Mouse (Mus musculus): ENCODE data around the gene Frmpd1. TPM values are rescaled to one million over a fixed set of nuclear protein-coding genes. Genes with fewer than 3 reads are reported as not detected.
A peak's percentile ranks its signal among the peaks of the same experiment; 100 is the strongest.

The Frmpd1 gene
- total and polyA plus RNA-seq, 2 experiments = not detected

DNA sequence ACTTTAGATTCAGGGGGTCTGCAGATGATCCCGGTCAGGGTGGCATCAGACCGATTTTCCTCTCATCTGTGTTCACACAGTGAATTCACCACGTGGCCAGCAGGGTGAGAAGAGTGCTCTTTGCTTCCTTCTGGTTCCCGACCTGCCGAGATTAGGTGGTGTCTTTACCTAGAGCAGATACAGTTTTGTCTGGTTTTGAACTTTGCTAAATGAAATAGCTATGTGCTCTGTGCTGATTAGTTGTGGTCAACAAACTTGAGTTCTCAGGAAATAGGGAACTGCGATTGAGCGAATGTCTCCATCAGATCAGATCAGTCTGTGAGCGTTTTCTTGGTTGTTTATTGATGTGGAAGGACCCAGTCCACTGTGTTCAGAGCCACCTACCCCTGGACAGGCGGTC, 26.1 kb upstream of the Frmpd1 start:
- Histone ChIP-seq H3K79me2 (ENCODE audit: control insufficient read depth, insufficient read depth, low read length) (no peaks in the 10 kb centered on the region), H3K27ac (replicated peaks; ENCODE audit: insufficient read depth, low read depth, low read length) (no peak overlapping the region), H3K36me3 (ENCODE audit: control insufficient read depth, insufficient read depth, low read length) (no peaks in the 10 kb centered on the region), H3K4me1 (ENCODE audit: control insufficient read depth, insufficient read depth, low read length) (no peaks in the 10 kb centered on the region), H3K27me3 (ENCODE audit: control insufficient read depth, insufficient read depth, low read length) (no peaks in the 10 kb centered on the region), H3K9ac (ENCODE audit: low read depth, low read length) (no peak overlapping the region), H3K4me3 (ENCODE audit: insufficient read depth, low read depth, low read length) (no peak overlapping the region)
- TF ChIP-seq POLR2A (IDR thresholded peaks at IDR 0.05; ENCODE audit: extremely low read depth, insufficient read depth, low read length) (no peak), CTCF (IDR thresholded peaks at IDR 0.05; ENCODE audit: low read depth, low read length) (no peak)
- no peak for DNase-seq (ENCODE audit: extremely low read depth, low read depth, low spot score)
- 68% methylated on average over 9 of the region's 9 CpGs for WGBS

DNA sequence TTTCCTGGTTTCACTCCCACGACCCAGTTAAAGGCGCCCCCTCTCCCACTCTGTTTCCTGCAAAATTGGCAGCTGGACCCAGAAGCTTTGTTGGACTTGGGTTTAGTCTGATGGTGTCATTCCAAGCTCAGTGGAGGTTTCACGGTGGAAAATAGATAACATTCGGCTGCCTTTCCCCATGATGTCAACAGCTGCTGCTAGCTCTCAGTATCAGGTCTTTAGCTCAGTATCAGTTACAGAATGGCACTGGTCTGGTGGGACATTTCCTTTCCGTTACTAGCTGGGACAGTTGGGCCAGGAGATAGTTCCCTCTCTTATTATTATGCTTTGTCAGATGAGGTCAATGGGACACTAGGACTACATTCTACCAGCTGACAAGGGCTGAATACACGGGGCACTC, 23.9 kb upstream of the Frmpd1 start:
- no peaks in the 10 kb centered on the region for H3K27me3 ChIP-seq (ENCODE audit: control insufficient read depth, insufficient read depth, low read length)
- H3K79me2 ChIP-seq (ENCODE audit: control insufficient read depth, insufficient read depth, low read length) = no peaks in the 10 kb centered on the region
- no peak overlapping the region for H3K9ac ChIP-seq (ENCODE audit: low read depth, low read length)
- H3K27ac ChIP-seq (replicated peaks; ENCODE audit: insufficient read depth, low read depth, low read length) = no peak overlapping the region
- no peaks in the 10 kb centered on the region for H3K4me1 ChIP-seq (ENCODE audit: control insufficient read depth, insufficient read depth, low read length)
- 57% methylated on average over 6 of the region's 6 CpGs for WGBS
- TF ChIP-seq CTCF (IDR thresholded peaks at IDR 0.05; ENCODE audit: low read depth, low read length) (no peak), POLR2A (IDR thresholded peaks at IDR 0.05; ENCODE audit: extremely low read depth, insufficient read depth, low read length) (no peak)
- no peak for DNase-seq (ENCODE audit: extremely low read depth, low read depth, low spot score)
- no peak overlapping the region for H3K4me3 ChIP-seq (ENCODE audit: insufficient read depth, low read depth, low read length)
- no peaks in the 10 kb centered on the region for H3K36me3 ChIP-seq (ENCODE audit: control insufficient read depth, insufficient read depth, low read length)

DNA sequence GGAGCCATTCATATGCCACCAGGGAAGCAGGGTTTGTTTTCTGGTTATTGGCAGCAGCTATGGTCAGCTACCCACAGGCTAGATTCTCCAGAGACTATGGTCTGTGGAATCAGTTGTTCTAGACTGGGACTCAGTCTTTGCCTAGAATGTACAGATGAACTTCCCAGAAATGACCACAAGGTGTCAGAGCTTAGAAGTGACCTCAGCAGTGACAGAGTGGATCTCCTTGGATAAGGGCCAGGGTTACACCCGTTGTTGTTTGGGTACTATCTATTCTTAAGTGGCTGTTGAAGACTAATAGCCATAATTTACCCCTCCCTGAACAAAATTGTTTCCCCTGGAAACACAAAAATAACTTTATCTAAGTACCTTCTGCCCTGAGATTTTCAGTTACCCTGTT, 21.0 kb upstream of the Frmpd1 start:
- Histone ChIP-seq H3K4me3 (ENCODE audit: insufficient read depth, low read depth, low read length) (no peak overlapping the region), H3K27ac (replicated peaks; ENCODE audit: insufficient read depth, low read depth, low read length) (no peak overlapping the region), H3K27me3 (ENCODE audit: control insufficient read depth, insufficient read depth, low read length) (no peaks in the 10 kb centered on the region), H3K4me1 (ENCODE audit: control insufficient read depth, insufficient read depth, low read length) (no peaks in the 10 kb centered on the region), H3K79me2 (ENCODE audit: control insufficient read depth, insufficient read depth, low read length) (no peaks in the 10 kb centered on the region), H3K9ac (ENCODE audit: low read depth, low read length) (no peak overlapping the region), H3K36me3 (ENCODE audit: control insufficient read depth, insufficient read depth, low read length) (no peaks in the 10 kb centered on the region)
- 4% methylated on average over 1 of the region's 1 CpGs for WGBS
- no peak for TF ChIP-seq POLR2A (IDR thresholded peaks at IDR 0.05; ENCODE audit: extremely low read depth, insufficient read depth, low read length)
- no peak for TF ChIP-seq CTCF (IDR thresholded peaks at IDR 0.05; ENCODE audit: low read depth, low read length)
- peak; percentile 29 for DNase-seq (ENCODE audit: extremely low read depth, low read depth, low spot score)

GRCm38 (mm10) chr4:45165477-45165876, 19.2 kb upstream of the Frmpd1 start:
- no peaks in the 10 kb centered on the region for H3K79me2 ChIP-seq (ENCODE audit: control insufficient read depth, insufficient read depth, low read length)
- no peak overlapping the region for H3K4me3 ChIP-seq (ENCODE audit: insufficient read depth, low read depth, low read length)
- H3K27me3 ChIP-seq (ENCODE audit: control insufficient read depth, insufficient read depth, low read length) = no peaks in the 10 kb centered on the region
- 83% methylated on average over 1 of the region's 1 CpGs for WGBS
- H3K4me1 ChIP-seq (ENCODE audit: control insufficient read depth, insufficient read depth, low read length) = no peaks in the 10 kb centered on the region
- H3K9ac ChIP-seq (ENCODE audit: low read depth, low read length) = no peak overlapping the region
- no peak for DNase-seq (ENCODE audit: extremely low read depth, low read depth, low spot score)
- no peak overlapping the region for H3K27ac ChIP-seq (replicated peaks; ENCODE audit: insufficient read depth, low read depth, low read length)
- H3K36me3 ChIP-seq (ENCODE audit: control insufficient read depth, insufficient read depth, low read length) = no peaks in the 10 kb centered on the region
- TF ChIP-seq CTCF (IDR thresholded peaks at IDR 0.05; ENCODE audit: low read depth, low read length) = no peak

- H3K27ac ChIP-seq (replicated peaks; ENCODE audit: insufficient read depth, low read depth, low read length) = no peak overlapping the region
- no peak for DNase-seq (ENCODE audit: extremely low read depth, low read depth, low spot score)
- TF ChIP-seq CTCF (IDR thresholded peaks at IDR 0.05; ENCODE audit: low read depth, low read length) (no peak), POLR2A (IDR thresholded peaks at IDR 0.05; ENCODE audit: extremely low read depth, insufficient read depth, low read length) (no peak)
These were observed 18.7 kb upstream of the Frmpd1 start for GRCm38 (mm10) chr4:45165955-45166354.

DNA sequence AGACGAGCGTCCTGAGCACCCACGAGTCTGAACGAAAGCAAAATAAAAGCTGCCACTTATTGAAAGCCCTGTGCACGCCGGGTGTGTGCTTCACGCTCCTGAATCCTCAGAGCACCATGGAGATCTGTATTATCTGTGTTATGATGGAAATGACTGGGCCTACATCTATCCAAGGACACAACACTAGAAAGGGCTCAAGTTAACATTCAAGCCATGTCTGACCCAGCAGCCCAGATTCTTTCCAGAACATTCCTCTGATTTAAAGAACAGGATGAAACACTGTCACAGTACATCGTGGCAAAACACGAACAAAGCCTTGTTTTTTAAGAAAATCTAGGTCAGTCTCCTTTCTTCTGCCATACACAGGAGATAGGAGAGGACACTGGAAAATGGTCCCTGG, 13.3 kb upstream of the Frmpd1 start:
- no peak overlapping the region for H3K4me3 ChIP-seq (ENCODE audit: insufficient read depth, low read depth, low read length)
- WGBS = 92% methylated on average over 9 of the region's 9 CpGs
- H3K79me2 ChIP-seq (ENCODE audit: control insufficient read depth, insufficient read depth, low read length) = no peaks in the 10 kb centered on the region
- DNase-seq (ENCODE audit: extremely low read depth, low read depth, low spot score) = no peak
- H3K9ac ChIP-seq (ENCODE audit: low read depth, low read length) = no peak overlapping the region
- no peaks in the 10 kb centered on the region for H3K27me3 ChIP-seq (ENCODE audit: control insufficient read depth, insufficient read depth, low read length)
- no peak overlapping the region for H3K27ac ChIP-seq (replicated peaks; ENCODE audit: insufficient read depth, low read depth, low read length)
- no peak for TF ChIP-seq CTCF (IDR thresholded peaks at IDR 0.05; ENCODE audit: low read depth, low read length)
- TF ChIP-seq POLR2A (IDR thresholded peaks at IDR 0.05; ENCODE audit: extremely low read depth, insufficient read depth, low read length) = no peak
- H3K4me1 ChIP-seq (ENCODE audit: control insufficient read depth, insufficient read depth, low read length) = no peaks in the 10 kb centered on the region
- H3K36me3 ChIP-seq (ENCODE audit: control insufficient read depth, insufficient read depth, low read length) = no peaks in the 10 kb centered on the region

More at GRCm38 (mm10) chr4:45165955-45166354, 18.7 kb upstream of the Frmpd1 start:
- Histone ChIP-seq H3K79me2 (ENCODE audit: control insufficient read depth, insufficient read depth, low read length) (no peaks in the 10 kb centered on the region), H3K27me3 (ENCODE audit: control insufficient read depth, insufficient read depth, low read length) (no peaks in the 10 kb centered on the region), H3K9ac (ENCODE audit: low read depth, low read length) (no peak overlapping the region), H3K4me3 (ENCODE audit: insufficient read depth, low read depth, low read length) (no peak overlapping the region), H3K36me3 (ENCODE audit: control insufficient read depth, insufficient read depth, low read length) (no peaks in the 10 kb centered on the region), H3K4me1 (ENCODE audit: control insufficient read depth, insufficient read depth, low read length) (no peaks in the 10 kb centered on the region)
- 82% methylated on average over 3 of the region's 3 CpGs for WGBS

All from liver, adult 2 months (tissue).